Mouse (Mus musculus) forebrain, embryonic 13.5 days (tissue): ENCODE data around the gene Cpxm1. TPM values are rescaled to one million over a fixed set of nuclear protein-coding genes. Genes with fewer than 3 reads are reported as not detected.

Experiments
- ATAC-seq: fragments of 200-750 bp; cut with Nextera tagmentation; 2 replicates; pipeline ENCODE4 v1.8.0; 2017
- H3K27ac ChIP-seq: fragments of 300-500 bp; sonication (generic); 2 replicates; pipeline ENCODE4 v1.5.1; 2015; ENCODE audit warnings: inconsistent platforms, mild to moderate bottlenecking, moderate library complexity
- H3K27me3 ChIP-seq: fragments of 300-500 bp; sonication (generic); 2 replicates; pipeline ENCODE4 v1.6.1; 2015; ENCODE audit warnings: mild to moderate bottlenecking, inconsistent platforms
- H3K36me3 ChIP-seq: fragments of 300-500 bp; sonication (generic); 2 replicates; pipeline ENCODE4 v1.6.1; 2015; ENCODE audit warnings: mild to moderate bottlenecking, inconsistent platforms; ENCODE audit not compliant: poor library complexity, severe bottlenecking
- H3K4me1 ChIP-seq: fragments of 300-500 bp; sonication (generic); 2 replicates; pipeline ENCODE4 v1.6.1; 2015; ENCODE audit warnings: inconsistent platforms
- H3K4me2 ChIP-seq: fragments of 300-500 bp; sonication (generic); 2 replicates; pipeline ENCODE4 v1.6.1; 2015; ENCODE audit warnings: inconsistent platforms, mild to moderate bottlenecking, moderate library complexity
- H3K4me3 ChIP-seq: fragments of 300-500 bp; sonication (generic); 2 replicates; pipeline ENCODE4 v1.5.1; 2015; ENCODE audit warnings: mild to moderate bottlenecking, inconsistent platforms
- H3K9ac ChIP-seq: fragments of 300-500 bp; sonication (generic); 2 replicates; pipeline ENCODE4 v1.6.1; 2015; ENCODE audit warnings: mild to moderate bottlenecking, inconsistent platforms
- H3K9me3 ChIP-seq: fragments of 300-500 bp; sonication (generic); replicated peaks from 2 replicates; pipeline ENCODE4 v1.6.1; 2016; ENCODE audit warnings: inconsistent platforms
- WGBS: fragments of 180-500 bp; shearing (Covaris S2); methylation state at CpG from one replicate; pipeline ENCODE4 v1.1.7; 2015; 5-methylcytosine and 5-hydroxymethylcytosine counted together
- polyA plus RNA-seq: library from polyadenylated mRNA; unstranded; fragments of >200 nt; fragmentation: Nextera tagmentation; extraction: Ambion mirVana; gene quantifications from 2 replicates; pipeline ENCODE4 v1.2.1, GENCODE M21; 2015

Cpxm1 gene
- polyA plus RNA-seq, 1 experiment from 2014 or later: 12.3 TPM

DNA sequence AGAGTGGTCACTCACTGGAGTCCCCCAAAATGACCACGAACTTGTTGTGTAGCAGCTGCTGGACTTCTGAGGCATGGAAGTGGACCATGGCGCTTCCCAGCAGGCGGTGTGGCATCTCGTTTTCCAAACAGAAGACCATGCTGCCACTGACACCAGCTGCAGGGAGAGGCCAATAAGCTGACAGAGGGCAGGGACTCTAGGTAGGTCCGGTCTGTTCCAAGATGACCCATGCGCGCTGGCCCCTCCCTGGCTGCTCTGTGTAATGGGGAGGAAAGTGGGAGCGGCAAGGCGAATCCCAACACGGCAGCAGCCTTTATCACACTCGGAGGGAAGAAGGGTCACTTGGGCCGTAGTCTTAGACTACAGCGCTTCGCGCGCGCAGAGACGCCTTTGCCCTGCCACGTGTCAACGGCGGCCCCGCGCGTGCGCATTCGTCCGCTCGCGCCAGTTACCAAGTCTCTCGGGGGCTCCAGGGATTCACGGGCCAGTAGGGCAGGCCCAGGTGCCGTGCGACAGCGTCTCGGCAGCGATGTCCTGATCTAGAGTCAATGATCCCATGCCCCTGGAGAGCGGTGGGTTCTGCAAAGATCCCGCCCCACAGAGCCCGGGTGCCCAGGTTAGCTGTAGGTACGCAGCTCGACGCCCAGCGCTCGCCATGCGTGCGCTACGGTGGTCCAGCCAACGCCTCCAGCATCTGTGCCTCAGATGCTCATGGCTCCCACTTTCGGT is 26.2 kb upstream of the Cpxm1 start:
- Histone ChIP-seq H3K9ac (peak overlapping the region; percentile 88), H3K27me3 (no peaks in the 10 kb centered on the region), H3K4me3 (peak overlapping the region; percentile 77), H3K4me1 (peaks cover 40% of the 10 kb centered on the region), H3K27ac (peak overlapping the region; percentile 89), H3K9me3 (no peaks in the 10 kb centered on the region), H3K36me3 (peaks cover 7% of the 10 kb centered on the region; the same call in 1 of the 2 replicates), H3K4me2 (peak overlapping the region; percentile 85)
- 17% methylated on average over 49 of the region's 49 CpGs for WGBS
- ATAC-seq: peak; percentile 75

- Histone ChIP-seq H3K36me3 (peaks cover 9% of the 10 kb centered on the region; the same call in 1 of the 2 replicates), H3K9ac (no peak overlapping the region), H3K4me3 (no peak overlapping the region), H3K4me1 (peaks cover 40% of the 10 kb centered on the region), H3K4me2 (no peak overlapping the region), H3K27ac (no peak overlapping the region), H3K9me3 (no peaks in the 10 kb centered on the region), H3K27me3 (no peaks in the 10 kb centered on the region)
- ATAC-seq: no peak
- WGBS: 95% methylated on average over 26 of the region's 26 CpGs
Measured at GRCm38 (mm10) chr2:130421781-130422620, 24.6 kb upstream of the Cpxm1 start.

DNA sequence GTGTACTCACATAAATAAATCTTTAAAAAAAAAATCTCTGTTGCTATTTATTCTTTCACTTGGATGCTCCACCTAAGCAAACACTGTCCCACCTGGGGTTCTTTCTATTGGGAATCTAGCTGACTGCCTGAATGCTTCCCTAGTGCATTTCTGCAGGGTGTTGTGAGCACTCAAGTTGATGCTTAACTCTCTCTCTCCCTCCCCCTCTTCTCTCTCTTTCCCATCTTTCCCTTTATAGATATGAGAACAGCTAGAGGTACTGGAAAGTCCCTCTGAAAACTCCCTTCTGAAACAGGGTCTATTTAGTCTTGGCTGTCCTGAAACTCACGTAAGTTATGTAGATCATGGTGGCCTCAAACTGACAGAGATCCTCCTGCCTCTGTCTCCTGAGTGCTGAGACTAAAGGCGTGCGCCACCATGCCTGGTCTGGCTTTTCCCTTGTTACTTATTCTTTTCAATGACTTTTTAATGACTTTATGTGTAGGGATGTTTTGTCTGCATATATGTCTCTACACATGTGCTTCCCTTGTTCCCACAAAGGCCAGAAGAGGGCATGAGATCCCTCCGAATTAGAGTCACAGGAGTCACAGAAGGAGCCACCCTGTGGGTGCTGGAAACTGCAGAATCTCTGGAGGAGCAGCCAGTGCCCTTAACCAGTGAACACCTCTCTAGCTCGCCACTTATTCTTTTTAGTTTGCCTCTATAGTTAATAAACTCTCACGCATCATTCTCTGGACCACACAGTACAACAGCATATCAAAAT is 16.9 kb upstream of the Cpxm1 start:
- no peak for ATAC-seq
- 68% methylated on average over 6 of the region's 6 CpGs for WGBS

DNA sequence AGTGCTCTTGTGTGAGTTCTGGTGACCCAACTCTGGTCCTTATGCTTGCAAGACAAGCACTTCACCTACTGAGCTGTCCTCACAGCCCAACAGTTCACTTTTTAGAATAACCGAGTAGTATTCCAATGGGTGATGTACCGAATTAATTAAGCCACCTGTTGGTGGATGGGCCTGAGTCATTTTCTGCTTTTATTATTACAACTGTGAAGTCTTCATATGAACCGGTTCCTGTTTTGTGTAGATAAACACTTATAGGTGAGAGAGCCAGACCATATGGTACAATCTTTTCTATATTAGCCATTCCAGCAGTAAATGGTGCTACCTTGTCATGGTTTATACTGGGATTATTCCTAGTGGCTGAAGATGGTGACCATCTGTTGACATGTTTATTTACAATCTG is 15.4 kb upstream of the Cpxm1 start:
- H3K4me3 ChIP-seq: no peak overlapping the region
- H3K27ac ChIP-seq: no peak overlapping the region
- ATAC-seq: no peak
- H3K4me2 ChIP-seq: no peak overlapping the region
- H3K9me3 ChIP-seq: no peaks in the 10 kb centered on the region
- H3K4me1 ChIP-seq: peaks cover 11% of the 10 kb centered on the region; the same call in 1 of the 2 replicates
- no peaks in the 10 kb centered on the region for H3K27me3 ChIP-seq
- 86% methylated on average over 3 of the region's 3 CpGs for WGBS
- no peak overlapping the region for H3K9ac ChIP-seq
- H3K36me3 ChIP-seq: no peaks in the 10 kb centered on the region

More for the DNA sequence above, 16.9 kb upstream of the Cpxm1 start:
- no peak overlapping the region for H3K9ac ChIP-seq
- no peaks in the 10 kb centered on the region for H3K27me3 ChIP-seq
- no peaks in the 10 kb centered on the region for H3K9me3 ChIP-seq
- H3K4me2 ChIP-seq: no peak overlapping the region
- peaks cover 5% of the 10 kb centered on the region; the same call in 1 of the 2 replicates for H3K4me1 ChIP-seq
- peaks cover 6% of the 10 kb centered on the region; the same call in 1 of the 2 replicates for H3K36me3 ChIP-seq
- H3K4me3 ChIP-seq: no peak overlapping the region
- H3K27ac ChIP-seq: no peak overlapping the region

DNA sequence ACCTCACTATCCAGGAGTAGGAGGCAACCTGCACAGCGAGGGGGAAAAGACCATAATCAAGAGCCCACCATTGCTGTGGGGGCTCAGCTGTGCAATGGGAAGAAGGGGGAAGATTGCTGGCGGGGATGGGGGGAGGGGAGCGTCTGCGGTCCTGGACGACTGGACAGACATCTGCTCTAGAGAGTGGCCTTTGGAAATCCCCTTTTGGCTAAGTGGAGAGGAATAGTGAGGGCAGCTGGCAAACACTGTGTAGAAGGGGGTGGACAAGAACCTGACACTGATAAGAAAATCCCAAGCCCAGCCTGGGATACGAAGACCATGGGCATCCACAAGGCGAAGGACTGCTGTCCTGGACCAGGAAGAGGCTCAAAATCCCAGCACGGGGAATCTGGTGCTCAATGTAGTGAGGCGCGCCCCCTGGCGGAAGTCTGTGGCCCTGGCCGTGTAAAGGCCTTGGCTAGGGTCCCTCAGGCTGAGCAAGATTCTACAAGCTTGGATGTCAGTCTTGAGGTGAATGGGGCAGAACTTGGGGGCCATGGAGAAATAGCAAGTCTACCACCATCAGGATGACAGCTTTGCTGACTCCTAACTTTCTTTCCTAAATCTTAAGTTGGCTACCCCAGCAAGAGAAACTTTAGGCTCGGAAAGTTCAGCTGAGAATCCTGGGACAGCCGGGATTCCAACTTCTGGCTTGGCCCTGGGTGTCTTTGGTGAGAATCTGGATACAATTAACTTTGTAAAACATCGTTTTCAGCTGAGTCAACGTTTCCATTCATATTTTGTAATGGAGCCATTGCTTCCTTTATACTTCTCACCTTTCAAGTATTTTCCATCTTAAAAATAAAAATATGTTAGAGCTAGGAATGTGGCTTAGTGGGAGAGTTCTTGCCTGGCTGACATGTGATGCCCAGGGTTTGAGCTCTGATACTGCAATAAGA is 14.5 kb upstream of the Cpxm1 start:
- no peak overlapping the region for H3K9ac ChIP-seq
- no peak overlapping the region for H3K4me2 ChIP-seq
- peak; percentile 83 for ATAC-seq
- peaks cover 2% of the 10 kb centered on the region; the same call in 1 of the 2 replicates for H3K27me3 ChIP-seq
- peaks cover 11% of the 10 kb centered on the region; the same call in 1 of the 2 replicates for H3K4me1 ChIP-seq
- 35% methylated on average over 16 of the region's 16 CpGs for WGBS
- no peak overlapping the region for H3K4me3 ChIP-seq
- no peak overlapping the region for H3K27ac ChIP-seq
- H3K36me3 ChIP-seq: no peaks in the 10 kb centered on the region
- no peaks in the 10 kb centered on the region for H3K9me3 ChIP-seq

DNA sequence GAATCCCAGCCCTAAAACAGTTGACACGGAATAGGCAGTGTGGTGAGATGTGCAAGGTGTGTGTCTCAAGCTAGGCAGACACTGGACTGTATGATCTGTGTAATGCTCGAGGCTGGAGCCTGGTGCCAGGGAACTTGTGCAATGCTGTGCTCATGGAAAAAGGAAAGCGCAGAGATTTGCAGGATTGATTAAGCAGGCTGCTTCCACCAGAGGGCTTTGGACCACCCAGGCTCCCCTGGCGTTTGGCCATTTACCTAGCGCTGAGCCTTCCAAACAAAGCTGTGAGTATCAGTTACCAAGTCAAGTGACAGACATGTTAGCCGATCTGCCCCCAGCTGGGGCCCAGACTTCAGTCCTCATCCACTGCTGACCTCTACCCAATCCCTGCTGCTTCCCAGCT is 10.8 kb upstream of the Cpxm1 start:
- 0 out of 2 replicates have a peak, but pooled peaks have one; percentile 50 for ATAC-seq
- no peak overlapping the region for H3K27ac ChIP-seq
- H3K9ac ChIP-seq: no peak overlapping the region
- peaks cover 8% of the 10 kb centered on the region; the same call in 1 of the 2 replicates for H3K27me3 ChIP-seq
- H3K4me3 ChIP-seq: no peak overlapping the region
- H3K9me3 ChIP-seq: no peaks in the 10 kb centered on the region
- 13% methylated on average over 6 of the region's 6 CpGs for WGBS
- peaks cover 11% of the 10 kb centered on the region; the same call in 1 of the 2 replicates for H3K4me1 ChIP-seq
- no peak overlapping the region for H3K4me2 ChIP-seq
- no peaks in the 10 kb centered on the region for H3K36me3 ChIP-seq

- Histone ChIP-seq H3K9ac (no peak within 1 kb of the TSS), H3K27me3 (peaks cover 15% of the 10 kb centered on the region; the same call in 1 of the 2 replicates), H3K4me3 (no peak within 1 kb of the TSS), H3K27ac (no peak within 1 kb of the TSS), H3K4me1 (peaks cover 6% of the 10 kb centered on the region; the same call in 1 of the 2 replicates), H3K36me3 (no peaks in the 10 kb centered on the region), H3K4me2 (no peak within 1 kb of the TSS), H3K9me3 (no peaks in the 10 kb centered on the region)
- ATAC-seq: no peak
- WGBS: 68% methylated on average over 2 of the region's 2 CpGs
Measured at GRCm38 (mm10) chr2:130406178-130406577, 8.8 kb upstream of the Cpxm1 start, which contains the start of gene Tmem239. TSS of gene Tmem239 (plus strand) at chr2:130406478.

- ATAC-seq: no peak
- no peak within 1 kb of the TSS for H3K27ac ChIP-seq
- H3K27me3 ChIP-seq: peaks cover 15% of the 10 kb centered on the region; the same call in 1 of the 2 replicates
- H3K4me3 ChIP-seq: no peak within 1 kb of the TSS
- H3K9me3 ChIP-seq: no peaks in the 10 kb centered on the region
- 0 out of 2 replicates have a peak, but pooled peaks cover 6% of the 10 kb centered on the region for H3K4me1 ChIP-seq
- H3K36me3 ChIP-seq: no peaks in the 10 kb centered on the region
- no peak within 1 kb of the TSS for H3K4me2 ChIP-seq
- 83% methylated on average over 1 of the region's 1 CpGs for WGBS
- H3K9ac ChIP-seq: no peak within 1 kb of the TSS
Measured at GRCm38 (mm10) chr2:130404939-130405338, 7.6 kb upstream of the Cpxm1 start, which contains the start of the genes Gm28372 and 1700020A23Rik. TSS of gene Gm28372 (plus strand) at chr2:130405239. TSS of gene 1700020A23Rik (plus strand) at chr2:130405259.

- no peak overlapping the region for H3K4me2 ChIP-seq
- no peak overlapping the region for H3K9ac ChIP-seq
- no peaks in the 10 kb centered on the region for H3K36me3 ChIP-seq
- H3K27ac ChIP-seq: no peak overlapping the region
- peaks cover 12% of the 10 kb centered on the region for H3K4me1 ChIP-seq
- H3K4me3 ChIP-seq: no peak overlapping the region
- ATAC-seq: no peak
- peaks cover 25% of the 10 kb centered on the region for H3K27me3 ChIP-seq
- H3K9me3 ChIP-seq: no peaks in the 10 kb centered on the region
- 84% methylated on average over 4 of the region's 4 CpGs for WGBS
Measured at GRCm38 (mm10) chr2:130401891-130402290, 4.5 kb upstream of the Cpxm1 start.

- Histone ChIP-seq H3K27ac (no peak overlapping the region), H3K4me3 (no peak overlapping the region), H3K4me2 (no peak overlapping the region), H3K27me3 (peaks cover 19% of the 10 kb centered on the region), H3K4me1 (peaks cover 17% of the 10 kb centered on the region), H3K9ac (no peak overlapping the region), H3K9me3 (no peaks in the 10 kb centered on the region), H3K36me3 (no peaks in the 10 kb centered on the region; the same call in 1 of the 2 replicates)
- 91% methylated on average over 1 of the region's 1 CpGs for WGBS
- ATAC-seq: no peak
Measured at GRCm38 (mm10) chr2:130400046-130400445, 2.7 kb upstream of the Cpxm1 start.
